Comparison of ENCODE assay signal across 14 mouse cellular contexts in the genomic region with DNA sequence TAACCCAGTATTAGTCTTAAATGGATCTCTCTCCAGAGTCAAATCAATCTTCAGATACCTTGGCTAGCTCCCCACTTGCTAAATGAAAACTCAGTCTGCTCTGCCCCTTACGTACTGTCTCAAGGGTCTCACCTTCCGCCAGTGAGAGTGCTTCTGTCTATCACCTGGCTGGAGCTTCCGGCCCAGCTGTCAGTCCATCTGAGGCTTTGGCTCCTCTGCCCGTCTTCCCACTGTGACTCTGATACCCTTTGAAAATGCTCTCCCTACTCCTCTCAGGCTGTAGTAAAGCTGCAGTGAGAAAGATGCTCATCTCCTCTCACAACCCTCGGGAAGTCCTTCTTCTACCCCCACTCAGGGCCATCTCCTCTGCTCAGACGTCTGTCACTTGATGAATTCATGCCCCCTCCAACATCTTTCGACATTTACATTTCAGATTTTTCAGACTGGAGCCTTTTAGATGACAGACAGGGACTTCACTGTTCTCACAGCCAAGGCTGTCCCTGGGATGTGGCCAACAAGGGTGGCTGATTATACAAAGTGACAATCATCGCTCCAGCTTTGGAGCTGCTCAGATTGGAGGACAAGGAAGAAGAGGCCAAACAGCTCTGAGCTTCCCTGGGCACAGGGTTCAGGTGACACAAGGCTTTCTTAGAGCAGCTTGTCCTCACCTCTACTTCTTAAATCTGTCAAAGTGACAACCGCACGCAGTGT.
A peak's percentile ranks its signal among the peaks of the same experiment; 100 is the strongest.
DNase-seq lines count a peak whose midpoint lies in the region; ATAC-seq lines count a peak whose summit lies in the region.
"Had no signal": no experiment of that assay in that cellular context is flagged by ENCODE, and none has a peak within 500 bp of the region (broad histone marks: within the 10 kb centered on the region; RNA-seq: fewer than 3 reads in every experiment).

No protein-coding gene starts in this region.

- H3K27me3 ChIP-seq in hindbrain, embryonic 16.5 days (replicated peaks; ENCODE audit: control insufficient read depth, insufficient read depth, low read length): no peaks in the 10 kb centered on the region
- H3K27me3 ChIP-seq in hindbrain, embryonic 11.5 days (ENCODE audit: control insufficient read depth, insufficient read depth, low read length): no peaks in the 10 kb centered on the region
- H3K27me3 ChIP-seq: heart, embryonic 15.5 days; neural tube, embryonic 12.5 days; stomach, embryonic 15.5 days had no signal

- no peak for DNase-seq in hindbrain, embryonic 11.5 days (ENCODE audit: low spot score)
- DNase-seq in brain, adult 2 months (ENCODE audit: low read depth, low spot score): peak; percentile 90
- peak; percentile 95 to 96 for DNase-seq in cerebellum, postnatal 10 days
- peak; percentile 63 to 81 for DNase-seq in layer of hippocampus, postnatal 14 days (ENCODE audit: low spot score in 2 of 2)
- no peak for DNase-seq in adrenal gland, adult 2 months
- no peak for DNase-seq in thymus, postnatal 25 days
- no peak for DNase-seq in kidney, postnatal 25 days
- DNase-seq: gastrocnemius, adult 2 months; liver had no signal

- H3K4me1 ChIP-seq in hindbrain, embryonic 16.5 days (ENCODE audit: control insufficient read depth, insufficient read depth, low read depth, low read length): peaks cover 28% of the 10 kb centered on the region
- H3K4me1 ChIP-seq in hindbrain, embryonic 11.5 days (replicated peaks; ENCODE audit: control insufficient read depth, insufficient read depth, low read length): peaks cover 5% of the 10 kb centered on the region

- no peaks in the 10 kb centered on the region for H3K9me3 ChIP-seq in hindbrain, embryonic 16.5 days (ENCODE audit: control insufficient read depth, low read length)
- H3K9me3 ChIP-seq in hindbrain, embryonic 11.5 days (ENCODE audit: control insufficient read depth, low read length): no peaks in the 10 kb centered on the region
- H3K9me3 ChIP-seq: heart, embryonic 15.5 days; neural tube, embryonic 12.5 days; stomach, embryonic 15.5 days had no signal

- H3K4me2 ChIP-seq in hindbrain, embryonic 16.5 days (ENCODE audit: low read length): no peak overlapping the region
- H3K4me2 ChIP-seq in hindbrain, embryonic 11.5 days (replicated peaks; ENCODE audit: low read depth, low read length): no peak overlapping the region
- H3K4me2 ChIP-seq: heart, embryonic 15.5 days; neural tube, embryonic 12.5 days; stomach, embryonic 15.5 days had no signal

- H3K9ac ChIP-seq in hindbrain, embryonic 16.5 days (ENCODE audit: low read depth, low read length): no peak overlapping the region
- no peak overlapping the region for H3K9ac ChIP-seq in hindbrain, embryonic 11.5 days (ENCODE audit: low read depth, low read length)
- H3K9ac ChIP-seq: heart, embryonic 15.5 days; neural tube, embryonic 12.5 days; stomach, embryonic 15.5 days had no signal

- H3K27ac ChIP-seq in hindbrain, embryonic 16.5 days (ENCODE audit: low read depth, low read length): peak overlapping the region; percentile 21; the same call in 1 of the 2 replicates
- H3K27ac ChIP-seq in hindbrain, embryonic 11.5 days (ENCODE audit: low read depth, low read length): no peak overlapping the region
- H3K27ac ChIP-seq: gastrocnemius, adult 2 months; heart, embryonic 15.5 days; neural tube, embryonic 12.5 days; stomach, embryonic 15.5 days had no signal

- peak; percentile 44 for ATAC-seq in hindbrain, embryonic 16.5 days
- ATAC-seq in hindbrain, embryonic 11.5 days (ENCODE audit: low FRiP score): no peak
- ATAC-seq: intestine, embryonic 16.5 days had no signal

- H3K36me3 ChIP-seq in hindbrain, embryonic 16.5 days (ENCODE audit: control insufficient read depth, insufficient read depth, low read length): no peaks in the 10 kb centered on the region
- no peaks in the 10 kb centered on the region for H3K36me3 ChIP-seq in hindbrain, embryonic 11.5 days (ENCODE audit: control insufficient read depth, insufficient read depth, low read length)
- H3K36me3 ChIP-seq: heart, embryonic 15.5 days; neural tube, embryonic 12.5 days; stomach, embryonic 15.5 days had no signal

- no peak overlapping the region for H3K4me3 ChIP-seq in hindbrain, embryonic 16.5 days (ENCODE audit: low read length)
- no peak overlapping the region for H3K4me3 ChIP-seq in hindbrain, embryonic 11.5 days (ENCODE audit: low read depth, low read length)
- H3K4me3 ChIP-seq: gastrocnemius, adult 2 months; heart, embryonic 15.5 days; neural tube, embryonic 12.5 days; stomach, embryonic 15.5 days had no signal

- WGBS in hindbrain, embryonic 16.5 days: 64% methylated on average over 10 of the region's 10 CpGs
- WGBS in hindbrain, embryonic 11.5 days: 83% methylated on average over 10 of the region's 10 CpGs

Comparison
In these comparisons a context has a peak if more than half of its experiments do, and no peak if none do; other contexts are left out.
1. DNase-seq: peak in brain, adult 2 months (single experiment), cerebellum, postnatal 10 days (2 of 2) and layer of hippocampus, postnatal 14 days (2 of 2); none in hindbrain, embryonic 11.5 days (single experiment), adrenal gland, adult 2 months (single experiment), thymus, postnatal 25 days (single experiment) and kidney, postnatal 25 days (0 of 2).